Mouse (Mus musculus) forebrain, embryonic 15.5 days (tissue): ENCODE results near the gene Arg1. TPM values are rescaled to one million over a fixed set of nuclear protein-coding genes. Genes with fewer than 3 reads are reported as not detected.

Experiments used
- ATAC-seq: fragments of 200-750 bp; cut with Nextera tagmentation; replicated peaks from 2 replicates; pipeline ENCODE4 v1.8.0; 2017; ENCODE audit warnings: mild to moderate bottlenecking, moderate TSS enrichment, moderate library complexity
- H3K27ac ChIP-seq: fragments of 300-500 bp; sonication (generic); replicated peaks from 2 replicates; pipeline ENCODE4 v1.5.1; 2015; ENCODE audit warnings: mild to moderate bottlenecking, inconsistent platforms
- H3K27me3 ChIP-seq: fragments of 300-500 bp; sonication (generic); 2 replicates; pipeline ENCODE4 v1.6.1; 2015; ENCODE audit warnings: inconsistent platforms
- H3K36me3 ChIP-seq: fragments of 300-500 bp; sonication (generic); 2 replicates; pipeline ENCODE4 v1.6.1; 2015; ENCODE audit warnings: mild to moderate bottlenecking, inconsistent platforms
- H3K4me1 ChIP-seq: fragments of 300-500 bp; sonication (generic); 2 replicates; pipeline ENCODE4 v1.6.1; 2015; ENCODE audit warnings: inconsistent platforms
- H3K4me2 ChIP-seq: fragments of 300-500 bp; sonication (generic); replicated peaks from 2 replicates; pipeline ENCODE4 v1.6.1; 2015; ENCODE audit warnings: mild to moderate bottlenecking, inconsistent platforms
- H3K4me3 ChIP-seq: fragments of 300-500 bp; sonication (generic); 2 replicates; pipeline ENCODE4 v1.5.1; 2015; ENCODE audit warnings: mild to moderate bottlenecking, inconsistent platforms
- H3K9ac ChIP-seq: fragments of 300-500 bp; sonication (generic); replicated peaks from 2 replicates; pipeline ENCODE4 v1.6.1; 2015; ENCODE audit warnings: mild to moderate bottlenecking, inconsistent platforms
- H3K9me3 ChIP-seq: fragments of 300-500 bp; sonication (generic); 2 replicates; pipeline ENCODE4 v1.6.1; 2016; ENCODE audit warnings: inconsistent platforms
- WGBS: fragments of 180-500 bp; shearing (Covaris S2); methylation state at CpG from one replicate; pipeline ENCODE4 v1.1.7; 2015; ENCODE audit warnings: mixed read lengths; 5-methylcytosine and 5-hydroxymethylcytosine counted together
- polyA plus RNA-seq: library from polyadenylated mRNA; unstranded; fragments of >200 nt; fragmentation: Nextera tagmentation; extraction: Ambion mirVana; gene quantifications from 2 replicates; pipeline ENCODE4 v1.2.1, GENCODE M21; 2015

Arg1 gene
- polyA plus RNA-seq, 1 experiment from 2014 or later, result 0.66 TPM

DNA sequence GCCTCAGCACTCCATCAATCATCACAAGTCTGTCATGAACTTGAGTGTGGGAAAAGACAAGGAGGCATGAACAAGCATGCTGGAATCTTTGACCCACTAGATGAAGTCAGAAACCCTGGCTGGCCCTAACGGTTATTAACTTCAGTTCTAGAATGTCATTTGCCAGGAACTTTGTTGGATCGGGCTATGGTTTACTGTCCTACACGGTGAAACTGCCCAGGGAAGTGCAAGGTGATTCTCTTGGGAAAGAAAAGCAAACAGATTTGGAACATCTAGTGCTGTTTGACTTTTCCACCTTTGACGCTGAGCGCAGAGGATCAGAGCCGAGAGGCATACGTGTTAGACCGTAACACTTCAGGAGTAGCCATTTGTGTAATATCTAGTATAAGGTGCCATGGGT is 24.3 kb upstream of the Arg1 start:
- H3K27me3 ChIP-seq, result no peaks in the 10 kb centered on the region
- no peak overlapping the region for H3K27ac ChIP-seq
- H3K36me3 ChIP-seq, result no peaks in the 10 kb centered on the region
- H3K9ac ChIP-seq, result no peak overlapping the region
- 94% methylated on average over 8 of the region's 8 CpGs for WGBS
- no peak overlapping the region for H3K4me3 ChIP-seq
- no peaks in the 10 kb centered on the region for H3K4me1 ChIP-seq
- no peak overlapping the region for H3K4me2 ChIP-seq
- no peaks in the 10 kb centered on the region for H3K9me3 ChIP-seq
- no peak for ATAC-seq

DNA sequence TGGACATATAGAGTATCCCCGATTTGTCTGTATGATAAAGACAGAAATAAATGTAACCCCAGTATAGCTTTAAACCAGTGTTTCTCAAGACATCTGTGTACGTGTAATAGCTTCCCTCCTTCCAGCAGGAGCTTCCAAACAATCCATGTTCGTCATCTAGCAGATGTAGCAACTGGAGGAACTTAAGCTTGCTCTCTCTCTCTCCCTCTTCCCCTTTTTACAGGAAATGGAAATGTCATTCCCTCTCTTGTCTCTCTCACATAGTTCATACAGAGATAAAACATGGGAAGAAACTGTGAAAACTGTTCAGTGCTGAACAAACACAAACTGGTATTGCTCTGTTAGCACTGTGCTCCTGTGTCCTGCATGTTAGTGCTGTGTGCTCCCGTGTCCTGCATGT is 22.9 kb upstream of the Arg1 start:
- no peaks in the 10 kb centered on the region for H3K27me3 ChIP-seq
- H3K36me3 ChIP-seq, result no peaks in the 10 kb centered on the region
- ATAC-seq, result no peak
- H3K4me1 ChIP-seq, result no peaks in the 10 kb centered on the region
- H3K9me3 ChIP-seq, result no peaks in the 10 kb centered on the region
- WGBS, result 81% methylated on average over 4 of the region's 4 CpGs
- H3K4me3 ChIP-seq, result no peak overlapping the region
- H3K27ac ChIP-seq, result no peak overlapping the region
- H3K4me2 ChIP-seq, result no peak overlapping the region
- no peak overlapping the region for H3K9ac ChIP-seq

DNA sequence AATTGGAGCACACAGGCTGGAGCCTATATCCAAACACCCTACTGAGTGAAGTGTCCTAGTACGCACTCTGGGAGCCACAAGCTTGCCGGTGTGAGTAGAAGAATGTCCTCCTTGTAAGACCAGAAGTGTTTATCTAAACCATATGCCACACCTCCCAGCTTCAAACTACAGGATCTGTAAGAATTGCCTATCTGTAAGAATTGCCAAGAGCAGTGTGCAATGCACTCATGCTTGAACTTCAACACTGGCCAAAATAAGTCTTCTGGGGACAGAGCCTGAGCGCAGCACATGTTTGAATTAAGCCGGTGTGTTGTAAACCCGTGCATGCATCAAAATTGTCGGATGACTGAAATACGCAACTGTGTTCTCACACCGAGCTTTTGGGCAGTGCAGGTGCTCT is 21.0 kb upstream of the Arg1 start:
- H3K9ac ChIP-seq, result no peak overlapping the region
- 91% methylated on average over 8 of the region's 8 CpGs for WGBS
- no peak for ATAC-seq
- no peaks in the 10 kb centered on the region for H3K36me3 ChIP-seq
- no peak overlapping the region for H3K4me2 ChIP-seq
- no peaks in the 10 kb centered on the region for H3K9me3 ChIP-seq
- no peak overlapping the region for H3K27ac ChIP-seq
- H3K4me1 ChIP-seq, result no peaks in the 10 kb centered on the region
- no peaks in the 10 kb centered on the region for H3K27me3 ChIP-seq
- no peak overlapping the region for H3K4me3 ChIP-seq

DNA sequence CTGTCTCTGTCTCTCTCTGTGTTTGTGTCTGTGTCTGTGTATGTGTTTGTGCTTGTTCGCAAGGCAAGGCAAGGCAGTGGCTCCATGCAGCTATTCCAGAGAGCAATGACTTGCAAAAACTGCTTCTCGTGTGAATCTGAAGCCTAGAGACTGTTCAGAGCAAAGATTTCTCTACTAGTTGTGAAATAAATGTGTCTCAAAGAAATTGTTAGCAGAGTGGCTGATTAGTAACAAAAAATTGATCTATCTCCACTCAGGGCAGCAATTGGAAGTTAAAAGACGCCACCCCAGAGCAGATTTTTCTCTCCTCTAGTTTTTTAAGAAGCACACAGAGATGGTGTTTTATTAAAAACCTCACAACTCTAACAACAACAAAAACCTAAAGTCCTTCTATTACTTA is 20.6 kb upstream of the Arg1 start:
- Histone ChIP-seq H3K9me3 (no peaks in the 10 kb centered on the region), H3K4me2 (no peak overlapping the region), H3K4me3 (no peak overlapping the region), H3K36me3 (no peaks in the 10 kb centered on the region), H3K27ac (no peak overlapping the region), H3K9ac (no peak overlapping the region), H3K27me3 (no peaks in the 10 kb centered on the region), H3K4me1 (no peaks in the 10 kb centered on the region)
- WGBS, result 90% methylated on average over 3 of the region's 3 CpGs
- no peak for ATAC-seq

DNA sequence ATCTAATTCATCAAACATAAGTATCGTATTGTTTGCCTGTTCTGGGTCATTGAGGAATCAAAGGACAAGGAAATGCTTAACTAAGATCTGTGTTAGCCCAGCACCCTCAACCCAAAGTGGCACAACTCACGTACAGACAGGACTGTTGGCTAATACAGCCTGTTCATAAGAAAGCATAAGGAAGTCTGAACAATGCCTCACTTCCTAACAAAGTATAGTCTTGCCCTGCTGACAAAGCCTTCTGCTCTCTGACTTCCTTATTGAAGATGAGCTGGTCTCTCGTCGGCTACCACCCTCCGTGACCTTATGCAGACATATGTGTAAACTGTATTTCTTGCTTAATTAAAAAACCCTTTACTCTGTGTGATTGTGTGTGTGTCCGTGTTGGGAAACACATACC is 2.9 kb upstream of the Arg1 start:
- Histone ChIP-seq H3K9ac (no peak overlapping the region), H3K4me1 (no peaks in the 10 kb centered on the region), H3K4me2 (no peak overlapping the region), H3K36me3 (no peaks in the 10 kb centered on the region), H3K4me3 (no peak overlapping the region), H3K27ac (no peak overlapping the region), H3K9me3 (no peaks in the 10 kb centered on the region), H3K27me3 (no peaks in the 10 kb centered on the region)
- ATAC-seq, result no peak
- WGBS, result 87% methylated on average over 6 of the region's 6 CpGs

DNA sequence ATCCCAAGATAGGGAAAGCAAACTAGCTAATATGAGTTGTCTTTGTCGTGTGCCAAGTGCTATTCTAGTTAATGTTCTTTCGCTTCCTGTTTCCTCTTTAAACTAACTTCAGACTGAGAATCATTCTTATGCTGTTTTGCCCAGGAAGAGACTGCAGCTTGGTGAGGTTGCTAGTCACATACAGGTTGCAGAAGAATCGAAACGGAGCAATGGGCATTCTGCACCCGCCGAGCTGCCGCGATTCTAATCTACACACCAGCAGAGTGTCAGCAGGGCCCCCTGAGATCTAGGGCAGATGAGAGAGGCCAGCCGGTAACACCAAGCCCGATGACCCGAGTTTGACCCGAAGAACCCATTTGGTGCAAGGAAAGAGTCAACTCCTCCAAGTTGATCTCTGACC is 788 bp upstream of the Arg1 start:
- Histone ChIP-seq H3K4me2 (no peak overlapping the region), H3K27ac (no peak overlapping the region), H3K9me3 (no peaks in the 10 kb centered on the region), H3K36me3 (no peaks in the 10 kb centered on the region), H3K27me3 (no peaks in the 10 kb centered on the region), H3K9ac (no peak overlapping the region), H3K4me1 (no peaks in the 10 kb centered on the region), H3K4me3 (no peak overlapping the region)
- WGBS, result 64% methylated on average over 12 of the region's 12 CpGs
- no peak for ATAC-seq

DNA sequence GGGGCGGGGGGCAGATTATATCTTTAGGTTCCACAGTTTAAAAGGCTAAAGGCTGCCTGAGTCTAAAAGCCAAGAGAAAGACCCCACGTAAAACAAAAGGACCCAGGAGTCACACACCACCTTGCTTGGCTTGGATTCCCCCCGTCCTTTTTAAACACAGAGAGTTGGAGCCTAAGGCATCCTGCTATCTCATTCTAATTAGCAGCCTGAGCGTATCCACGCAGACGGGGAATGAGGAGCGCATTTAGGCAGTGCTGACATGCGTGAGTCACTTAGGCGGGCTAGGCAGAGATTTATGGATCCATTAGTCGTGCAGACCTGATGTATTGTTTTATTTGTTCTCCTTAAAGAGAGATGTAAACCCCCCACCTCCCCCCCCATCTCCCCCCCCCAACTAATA is 904 bp downstream of the Arg1 start:
- Histone ChIP-seq H3K4me2 (no peak overlapping the region), H3K4me1 (no peaks in the 10 kb centered on the region), H3K27ac (no peak overlapping the region), H3K36me3 (no peaks in the 10 kb centered on the region), H3K4me3 (no peak overlapping the region), H3K9me3 (no peaks in the 10 kb centered on the region), H3K27me3 (no peaks in the 10 kb centered on the region), H3K9ac (no peak overlapping the region)
- ATAC-seq, result peak; percentile 69; the same call in 1 of the 2 replicates
- WGBS, result 53% methylated on average over 10 of the region's 10 CpGs

DNA sequence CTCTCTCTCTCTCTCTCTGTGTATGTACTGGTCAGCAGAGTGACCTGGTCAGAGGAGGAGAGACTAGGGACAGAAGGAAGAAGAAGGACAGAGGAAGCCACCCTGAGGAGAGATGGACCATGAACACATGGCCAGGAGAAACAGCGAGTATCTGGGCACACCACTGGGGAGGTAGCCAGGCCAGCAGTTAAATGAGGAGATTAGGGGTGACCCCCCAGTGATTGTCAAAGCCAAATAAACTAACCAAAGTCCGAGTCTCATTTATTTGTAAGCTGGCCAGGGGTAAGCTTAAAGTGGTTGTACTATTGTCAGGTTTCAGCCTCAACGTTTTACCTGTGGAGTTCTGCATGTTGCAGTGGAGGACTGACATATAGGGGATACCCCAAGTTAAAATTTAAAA is 3.0 kb downstream of the Arg1 start:
- Histone ChIP-seq H3K4me2 (no peak overlapping the region), H3K9me3 (no peaks in the 10 kb centered on the region), H3K27me3 (no peaks in the 10 kb centered on the region), H3K4me3 (no peak overlapping the region), H3K27ac (no peak overlapping the region), H3K36me3 (no peaks in the 10 kb centered on the region), H3K4me1 (no peaks in the 10 kb centered on the region), H3K9ac (no peak overlapping the region)
- WGBS, result 69% methylated on average over 3 of the region's 3 CpGs
- no peak for ATAC-seq

DNA sequence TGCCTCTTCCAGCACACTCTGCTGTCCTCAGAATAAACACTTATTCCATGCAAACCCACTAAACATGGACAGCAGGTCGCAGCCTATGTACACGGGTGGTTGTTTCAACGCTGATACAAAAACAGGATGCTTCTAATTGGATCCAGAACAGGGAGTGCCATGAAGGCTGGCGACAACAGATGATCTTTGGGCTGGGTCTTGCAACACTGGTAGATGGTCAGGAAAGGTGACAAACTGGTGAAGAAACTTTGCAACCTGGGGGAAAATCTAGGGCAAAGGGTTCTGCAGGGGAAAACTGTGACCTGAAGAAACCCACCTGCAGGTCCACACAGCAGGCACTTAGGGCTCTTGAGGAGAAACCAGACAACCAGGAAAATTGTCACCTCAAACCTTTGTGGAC is 4.3 kb downstream of the Arg1 start:
- H3K4me3 ChIP-seq, result no peak overlapping the region
- WGBS, result 92% methylated on average over 4 of the region's 4 CpGs
- ATAC-seq, result no peak

DNA sequence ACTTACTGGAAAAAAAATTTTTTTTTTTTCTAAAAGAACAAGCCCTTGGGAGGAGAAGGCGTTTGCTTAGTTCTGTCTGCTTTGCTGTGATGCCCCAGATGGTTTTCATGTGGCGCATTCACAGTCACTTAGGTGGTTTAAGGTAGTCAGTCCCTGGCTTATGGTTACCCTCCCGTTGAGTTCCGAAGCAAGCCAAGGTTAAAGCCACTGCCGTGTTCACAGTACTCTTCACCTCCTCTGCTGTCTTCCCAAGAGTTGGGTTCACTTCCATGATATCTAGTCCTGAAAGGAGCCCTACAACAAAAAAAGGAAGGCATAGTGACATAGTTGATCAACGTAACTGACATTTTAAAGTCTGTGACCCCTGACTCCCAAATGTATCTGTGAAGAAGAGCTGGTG is 11.8 kb downstream of the Arg1 start:
- Histone ChIP-seq H3K4me1 (no peaks in the 10 kb centered on the region), H3K9ac (no peak overlapping the region), H3K4me3 (no peak overlapping the region), H3K27ac (no peak overlapping the region), H3K36me3 (peaks cover 61% of the 10 kb centered on the region), H3K4me2 (no peak overlapping the region), H3K9me3 (no peaks in the 10 kb centered on the region), H3K27me3 (no peaks in the 10 kb centered on the region)
- no peak for ATAC-seq
- WGBS, result 91% methylated on average over 6 of the region's 6 CpGs

More for the DNA sequence above, 4.3 kb downstream of the Arg1 start:
- Histone ChIP-seq H3K4me2 (no peak overlapping the region), H3K4me1 (no peaks in the 10 kb centered on the region), H3K9ac (no peak overlapping the region), H3K9me3 (no peaks in the 10 kb centered on the region), H3K36me3 (peaks cover 6% of the 10 kb centered on the region; the same call in 1 of the 2 replicates), H3K27me3 (no peaks in the 10 kb centered on the region), H3K27ac (no peak overlapping the region)

DNA sequence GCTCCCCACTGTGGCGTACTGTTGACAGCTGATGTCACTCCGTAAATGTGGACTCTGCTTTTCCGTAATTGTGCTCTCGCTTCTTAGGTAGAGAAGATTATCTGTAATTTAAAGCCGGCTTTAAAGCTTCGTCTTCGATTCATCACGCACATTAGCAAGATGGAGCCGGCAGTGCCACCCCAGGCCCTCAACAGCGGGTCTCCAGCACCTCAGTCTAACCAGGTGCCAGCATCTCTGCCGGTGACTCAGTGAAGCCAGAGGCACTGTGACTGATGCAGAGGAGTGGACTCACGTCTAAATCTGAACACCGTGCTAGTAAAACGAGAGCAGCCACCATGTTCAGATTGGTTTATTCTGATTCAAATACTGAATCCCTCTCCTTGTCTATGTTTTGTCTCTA is 14.7 kb downstream of the Arg1 start:
- no peak overlapping the region for H3K9ac ChIP-seq
- no peak for ATAC-seq

DNA sequence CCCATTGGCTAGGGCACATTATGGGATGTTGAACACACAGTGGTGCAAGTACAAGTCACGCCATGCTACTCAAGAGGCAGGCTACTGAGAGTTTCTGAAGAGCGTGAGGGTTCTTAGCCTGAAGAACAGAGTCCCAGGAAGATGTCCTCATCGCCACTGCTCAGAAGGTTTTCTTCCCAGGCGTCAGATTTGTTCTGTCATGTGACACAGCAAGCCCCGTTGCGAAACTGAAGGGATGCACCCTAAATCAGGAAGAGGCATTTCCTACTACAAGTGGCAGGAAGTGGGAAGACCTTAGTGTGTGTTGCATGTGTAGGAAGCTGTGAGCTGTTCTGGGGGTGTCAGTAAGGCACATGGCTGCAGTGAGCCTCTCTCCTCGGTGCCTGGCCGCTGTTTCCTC is 16.1 kb downstream of the Arg1 start:
- Histone ChIP-seq H3K27me3 (no peaks in the 10 kb centered on the region), H3K4me3 (no peak overlapping the region), H3K9ac (no peak overlapping the region), H3K27ac (no peak overlapping the region), H3K4me1 (no peaks in the 10 kb centered on the region), H3K4me2 (no peak overlapping the region), H3K36me3 (peaks cover 95% of the 10 kb centered on the region), H3K9me3 (no peaks in the 10 kb centered on the region)
- no peak for ATAC-seq
- WGBS, result 93% methylated on average over 8 of the region's 8 CpGs

More for the DNA sequence above, 14.7 kb downstream of the Arg1 start:
- H3K36me3 ChIP-seq, result peaks cover 82% of the 10 kb centered on the region
- H3K27ac ChIP-seq, result no peak overlapping the region
- no peaks in the 10 kb centered on the region for H3K9me3 ChIP-seq
- 95% methylated on average over 14 of the region's 14 CpGs for WGBS
- no peaks in the 10 kb centered on the region for H3K4me1 ChIP-seq
- H3K4me2 ChIP-seq, result no peak overlapping the region
- no peaks in the 10 kb centered on the region for H3K27me3 ChIP-seq
- H3K4me3 ChIP-seq, result no peak overlapping the region

DNA sequence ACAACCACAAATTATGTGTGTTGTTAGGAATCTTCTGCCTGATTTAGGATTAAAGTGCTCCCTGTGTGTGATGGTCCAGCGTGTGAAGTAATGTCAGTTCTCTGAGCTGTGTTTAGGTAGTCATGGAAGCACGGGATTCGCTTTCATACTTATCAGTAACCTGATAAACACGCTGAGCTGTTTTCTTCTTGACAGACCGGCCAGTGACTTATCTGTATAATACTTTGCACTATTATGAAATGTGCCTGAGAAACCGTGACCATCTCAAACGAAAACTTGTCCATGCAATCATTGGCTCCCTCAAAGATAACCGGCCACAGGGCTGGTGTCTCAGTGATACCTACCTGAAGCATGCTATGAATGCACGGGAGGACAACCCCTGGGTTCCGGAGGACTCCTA is 21.7 kb downstream of the Arg1 start:
- Histone ChIP-seq H3K4me3 (no peak overlapping the region), H3K36me3 (peaks cover 97% of the 10 kb centered on the region), H3K27ac (no peak overlapping the region), H3K9me3 (no peaks in the 10 kb centered on the region), H3K4me2 (no peak overlapping the region), H3K9ac (no peak overlapping the region), H3K4me1 (no peaks in the 10 kb centered on the region), H3K27me3 (no peaks in the 10 kb centered on the region)
- ATAC-seq, result no peak
- WGBS, result 95% methylated on average over 10 of the region's 10 CpGs
